Mouse (Mus musculus) kidney, postnatal 14 days (tissue): ENCODE results near the gene Cntn1.
A peak's percentile ranks its signal among the peaks of the same experiment; 100 is the strongest.

ENCODE experiments used
- DNase-seq: peaks from one replicate; pipeline ENCODE4 v3.0.0; 2022; ENCODE audit warnings: mixed read lengths

Cntn1 gene

GRCm38 (mm10) chr15:92050996-92051352, at the start of gene Cntn1:
Gene Cntn1 (plus strand): TSS chr15:92051165.
- DNase-seq = peak; percentile 65

- DNase-seq = no peak
Measured at GRCm38 (mm10) chr15:92001431-92001830, 49.5 kb upstream of the Cntn1 start.

GRCm38 (mm10) chr15:92012165-92013083, 38.5 kb upstream of the Cntn1 start:
- no peak for DNase-seq

GRCm38 (mm10) chr15:92034111-92034510, 16.9 kb upstream of the Cntn1 start:
- no peak for DNase-seq

- DNase-seq = no peak
Measured at GRCm38 (mm10) chr15:92042538-92042937, 8.4 kb upstream of the Cntn1 start.

GRCm38 (mm10) chr15:92046042-92046441, 4.9 kb upstream of the Cntn1 start:
- DNase-seq = no peak

- DNase-seq = no peak
Measured at GRCm38 (mm10) chr15:92048031-92048430, 2.9 kb upstream of the Cntn1 start.

- no peak for DNase-seq
Measured at GRCm38 (mm10) chr15:92048531-92048930, 2.4 kb upstream of the Cntn1 start.

- DNase-seq = peak; percentile 1
Measured at GRCm38 (mm10) chr15:92051353-92052132, 578 bp downstream of the Cntn1 start.

- DNase-seq = no peak
Measured at GRCm38 (mm10) chr15:92052133-92052463, 1.1 kb downstream of the Cntn1 start.

- no peak for DNase-seq
Measured at GRCm38 (mm10) chr15:92057553-92057952, 6.6 kb downstream of the Cntn1 start.

GRCm38 (mm10) chr15:92060986-92061385, 10.0 kb downstream of the Cntn1 start:
- no peak for DNase-seq

- no peak for DNase-seq
Measured at GRCm38 (mm10) chr15:92079416-92079815, 28.5 kb downstream of the Cntn1 start.

GRCm38 (mm10) chr15:92085876-92086275, 34.9 kb downstream of the Cntn1 start:
- no peak for DNase-seq

- peak; percentile 55 for DNase-seq
Measured at GRCm38 (mm10) chr15:92087691-92088286, 36.8 kb downstream of the Cntn1 start.

- DNase-seq = no peak
Measured at GRCm38 (mm10) chr15:92090787-92091186, 39.8 kb downstream of the Cntn1 start.

- DNase-seq = no peak
Measured at GRCm38 (mm10) chr15:92092041-92092440, 41.1 kb downstream of the Cntn1 start.

GRCm38 (mm10) chr15:92099410-92100174, 48.6 kb downstream of the Cntn1 start:
- DNase-seq = no peak

GRCm38 (mm10) chr15:92101956-92102355, 51.0 kb downstream of the Cntn1 start:
- DNase-seq = no peak

- peak; percentile 10 for DNase-seq
Measured at GRCm38 (mm10) chr15:92112455-92112854, 61.5 kb downstream of the Cntn1 start.

GRCm38 (mm10) chr15:92132936-92133335, 82.0 kb downstream of the Cntn1 start:
- no peak for DNase-seq

GRCm38 (mm10) chr15:92134254-92134653, 83.3 kb downstream of the Cntn1 start:
- DNase-seq = no peak

- no peak for DNase-seq
Measured at GRCm38 (mm10) chr15:92137026-92137425, 86.1 kb downstream of the Cntn1 start.
